Mouse (Mus musculus) central nervous system, embryonic 18 days (tissue): ENCODE results near the gene Ribc1. TPM values are rescaled to one million over a fixed set of nuclear protein-coding genes. Genes with fewer than 3 reads are reported as not detected.

ENCODE experiments used
- polyA plus RNA-seq: library from polyadenylated mRNA; depleted of rRNA; stranded (reverse); fragments of >200 nt; gene quantifications from 2 replicates; pipeline ENCODE4 v1.2.3, GENCODE M21; 2012; rRNA removed

Ribc1 gene
- 0.47 and 0.53 TPM in 2 replicates for polyA plus RNA-seq

GRCm38 (mm10) chrX:152016151-152017145 is at the start of gene Ribc1, which contains the start of gene Smc1a:
TSS of gene Ribc1 (minus strand) at chrX:152016295.
TSS of gene Smc1a (plus strand) at chrX:152016428.

GRCm38 (mm10) chrX:152001737-152002710 is 14.1 kb downstream of the Ribc1 start, which contains the start of gene Hsd17b10:
TSS of gene Hsd17b10 (plus strand) at chrX:152001845.

Other genes starting within 250 kb of the Ribc1 start
- gene Huwe1, start 215.5 kb downstream of the Ribc1 start, polyA plus RNA-seq = 106 and 109 TPM in 2 replicates
- 44.8 and 46.5 TPM in 2 replicates for gene Hsd17b10, start 14.4 kb downstream of the Ribc1 start, polyA plus RNA-seq
- 55.6 and 57.9 TPM in 2 replicates for gene Smc1a, start 133 bp upstream of the Ribc1 start, polyA plus RNA-seq
- 9.6 and 9.9 TPM in 2 replicates for gene Iqsec2, start 128.0 kb upstream of the Ribc1 start, polyA plus RNA-seq
- 31.9 and 32.3 TPM in 2 replicates for gene Kdm5c, start 216.7 kb upstream of the Ribc1 start, polyA plus RNA-seq